Mouse (Mus musculus) forebrain, postnatal 0 days (tissue): ENCODE data around the gene Cldn8. TPM values are rescaled to one million over a fixed set of nuclear protein-coding genes. Genes with fewer than 3 reads are reported as not detected.

Experiments
- ATAC-seq: fragments of 200-750 bp; cut with Nextera tagmentation; 2 replicates; pipeline ENCODE4 v1.8.0; 2017; ENCODE audit warnings: mild to moderate bottlenecking, moderate library complexity
- DNase-seq: peaks from one replicate; pipeline ENCODE4 v3.0.0-alpha.2; 2015
- H3K27ac ChIP-seq: fragments of 300-500 bp; sonication (generic); 2 replicates; pipeline ENCODE4 v1.5.1; 2014; ENCODE audit warnings: low read depth, mild to moderate bottlenecking, antibody characterized with exemption, low read length, moderate library complexity, mixed read lengths
- H3K27me3 ChIP-seq: fragments of 300-500 bp; sonication (generic); 2 replicates; pipeline ENCODE4 v1.6.1; 2014; ENCODE audit warnings: mild to moderate bottlenecking, low read length, mixed read lengths; ENCODE audit not compliant: insufficient read depth
- H3K36me3 ChIP-seq: fragments of 300-500 bp; sonication (generic); 2 replicates; pipeline ENCODE4 v1.6.1; 2014; ENCODE audit warnings: mild to moderate bottlenecking, moderate library complexity; ENCODE audit not compliant: insufficient read depth
- H3K4me1 ChIP-seq: fragments of 300-500 bp; sonication (generic); 2 replicates; pipeline ENCODE4 v1.6.1; 2014; ENCODE audit warnings: antibody characterized with exemption; ENCODE audit not compliant: insufficient read depth
- H3K4me2 ChIP-seq: fragments of 300-500 bp; sonication (generic); 2 replicates; pipeline ENCODE4 v1.6.1; 2014; ENCODE audit warnings: low read depth, mild to moderate bottlenecking, moderate library complexity
- H3K4me3 ChIP-seq: fragments of 300-500 bp; sonication (generic); 2 replicates; pipeline ENCODE4 v1.5.1; 2014; ENCODE audit warnings: low read depth, low read length, mixed read lengths
- H3K9ac ChIP-seq: fragments of 300-500 bp; sonication (generic); 2 replicates; pipeline ENCODE4 v1.6.1; 2014; ENCODE audit warnings: mild to moderate bottlenecking
- H3K9me3 ChIP-seq: fragments of 300-500 bp; sonication (generic); 2 replicates; pipeline ENCODE4 v1.6.1; 2016; ENCODE audit warnings: low read length
- CTCF ChIP-seq: sonication (generic); IDR thresholded peaks from 2 replicates; pipeline ENCODE4 v1.5.1; 2016; ENCODE audit warnings: antibody characterized with exemption, control low read depth, low read depth
- WGBS: fragments of 180-500 bp; shearing (Covaris S2); extraction: QIAGEN DNeasy Blood & Tissue Kit; methylation state at CpG from one replicate; pipeline ENCODE4 v1.1.7; 2014; 5-methylcytosine and 5-hydroxymethylcytosine counted together
- polyA plus RNA-seq: library from polyadenylated mRNA; unstranded; fragments of >200 nt; fragmentation: Nextera tagmentation; extraction: Ambion mirVana; gene quantifications from 2 replicates; pipeline ENCODE4 v1.2.1, GENCODE M21; 2015
- total RNA-seq: library from RNA; depleted of rRNA; stranded (reverse); fragments of >200 nt; gene quantifications from 2 replicates; pipeline ENCODE4 v1.2.3, GENCODE M21; 2014

Gene Cldn8
- total and polyA plus RNA-seq, 2 experiments from 2014 or later, result not detected

DNA sequence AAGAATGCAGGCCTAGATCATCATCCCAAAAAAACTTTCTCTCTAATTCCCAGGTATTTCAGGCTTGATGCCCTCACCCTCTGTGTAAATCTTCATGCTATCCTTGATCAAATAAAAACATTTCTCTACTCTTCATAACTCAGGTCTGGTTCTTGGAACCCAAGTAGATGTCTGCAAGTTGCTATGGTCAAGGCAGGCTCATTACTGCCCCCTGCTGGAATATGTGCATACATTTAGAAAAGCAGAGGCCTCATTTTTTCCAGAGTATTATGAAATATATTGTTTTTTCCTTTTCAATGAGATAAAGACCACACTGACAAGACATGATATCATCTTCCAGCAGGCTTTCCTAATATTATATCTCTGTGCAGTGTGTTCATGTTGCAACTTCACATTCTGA lies 29.8 kb upstream of the Cldn8 start:
- DNase-seq (no peak), ATAC-seq (no peak)
- Histone ChIP-seq H3K4me3 (no peak overlapping the region), H3K27ac (no peak overlapping the region), H3K4me1 (no peaks in the 10 kb centered on the region), H3K9ac (no peak overlapping the region), H3K27me3 (no peaks in the 10 kb centered on the region), H3K36me3 (no peaks in the 10 kb centered on the region), H3K4me2 (no peak overlapping the region), H3K9me3 (no peaks in the 10 kb centered on the region)
- peak; percentile 35 for TF ChIP-seq CTCF

DNA sequence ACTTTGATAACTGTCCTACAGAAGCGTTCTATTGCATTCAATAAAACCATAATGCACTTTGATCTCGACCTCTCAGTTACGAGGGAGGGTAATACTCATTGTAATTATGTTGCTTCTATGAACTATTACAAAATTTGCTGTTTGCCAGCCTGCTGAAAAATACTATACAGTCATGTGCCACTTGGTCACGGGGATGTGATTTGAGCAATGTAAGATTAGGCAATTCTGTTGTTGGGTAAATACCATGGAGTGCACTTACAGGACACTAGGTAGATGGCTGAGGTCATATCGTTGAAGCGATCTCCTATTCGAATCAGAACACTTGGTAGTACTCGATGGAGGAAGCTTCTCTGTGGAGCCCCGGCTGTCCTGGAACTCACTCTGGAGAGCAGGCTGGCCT lies 20.4 kb upstream of the Cldn8 start:
- H3K9me3 ChIP-seq, result no peaks in the 10 kb centered on the region
- H3K27ac ChIP-seq, result no peak overlapping the region
- no peaks in the 10 kb centered on the region for H3K27me3 ChIP-seq
- no peaks in the 10 kb centered on the region for H3K4me1 ChIP-seq
- H3K9ac ChIP-seq, result no peak overlapping the region
- no peak overlapping the region for H3K4me2 ChIP-seq
- 90% methylated on average over 9 of the region's 9 CpGs for WGBS
- H3K36me3 ChIP-seq, result no peaks in the 10 kb centered on the region
- ATAC-seq (no peak), DNase-seq (no peak)
- TF ChIP-seq CTCF, result no peak
- no peak overlapping the region for H3K4me3 ChIP-seq

DNA sequence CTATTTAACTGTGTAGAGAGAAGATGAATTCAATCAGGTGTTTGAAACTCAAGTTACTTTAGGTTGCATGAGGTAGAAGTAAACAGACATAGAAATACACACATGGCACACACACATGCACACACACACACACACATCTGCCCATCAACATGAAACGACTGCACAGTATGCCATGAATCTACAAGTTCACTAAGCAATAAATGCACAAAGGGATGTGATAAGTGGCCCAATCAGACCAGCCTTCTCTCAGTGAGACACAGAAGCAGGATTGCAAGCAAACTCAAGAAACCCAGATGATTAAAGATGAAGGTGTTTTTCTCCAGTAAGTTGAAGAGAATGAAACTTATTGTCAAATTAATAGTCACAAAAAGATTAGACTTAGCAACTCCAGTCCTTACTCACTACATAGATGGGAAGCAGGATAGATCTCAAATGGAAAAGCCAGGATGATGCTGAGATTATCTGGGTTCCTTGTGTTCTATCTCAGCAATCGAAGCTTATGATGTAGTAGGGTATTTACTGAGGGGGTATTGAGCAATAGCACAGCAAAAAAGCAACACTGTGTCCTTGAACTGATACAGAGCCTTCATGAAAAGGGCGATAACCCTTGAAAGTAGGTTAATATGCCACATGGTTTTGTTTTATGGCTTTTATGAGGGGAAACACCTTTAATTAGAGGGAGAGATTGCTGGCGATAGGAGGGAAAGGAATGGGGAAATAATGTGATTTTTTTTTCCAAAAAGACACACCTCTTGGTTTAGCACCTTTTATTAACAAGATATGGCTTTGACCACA lies 13.1 kb upstream of the Cldn8 start:
- 79% methylated on average over 4 of the region's 4 CpGs for whole genome bisulfite sequencing
- no peak overlapping the region for H3K27ac ChIP-seq
- H3K4me3 ChIP-seq, result no peak overlapping the region
- no peaks in the 10 kb centered on the region for H3K4me1 ChIP-seq
- no peaks in the 10 kb centered on the region for H3K36me3 ChIP-seq
- no peak for DNase-seq
- H3K9me3 ChIP-seq, result no peaks in the 10 kb centered on the region
- TF ChIP-seq CTCF, result no peak
- H3K27me3 ChIP-seq, result no peaks in the 10 kb centered on the region
- no peak overlapping the region for H3K9ac ChIP-seq
- no peak for ATAC-seq
- H3K4me2 ChIP-seq, result no peak overlapping the region

- ATAC-seq, result no peak
- Histone ChIP-seq H3K9me3 (no peaks in the 10 kb centered on the region), H3K9ac (no peak overlapping the region), H3K4me2 (no peak overlapping the region), H3K27me3 (no peaks in the 10 kb centered on the region), H3K27ac (no peak overlapping the region), H3K4me1 (no peaks in the 10 kb centered on the region), H3K36me3 (no peaks in the 10 kb centered on the region), H3K4me3 (no peak overlapping the region)
- DNase-seq, result no peak
- 82% methylated on average over 5 of the region's 5 CpGs for WGBS
- TF ChIP-seq CTCF, result no peak
Measured at GRCm38 (mm10) chr16:88572904-88573404, 10.0 kb upstream of the Cldn8 start.

GRCm38 (mm10) chr16:88570136-88570535 lies 7.2 kb upstream of the Cldn8 start:
- no peaks in the 10 kb centered on the region for H3K4me1 ChIP-seq
- ATAC-seq, result no peak
- no peak overlapping the region for H3K4me3 ChIP-seq
- H3K27me3 ChIP-seq, result no peaks in the 10 kb centered on the region
- H3K36me3 ChIP-seq, result no peaks in the 10 kb centered on the region
- H3K27ac ChIP-seq, result no peak overlapping the region
- DNase-seq, result no peak
- H3K4me2 ChIP-seq, result no peak overlapping the region
- H3K9ac ChIP-seq, result no peak overlapping the region
- no peak for TF ChIP-seq CTCF
- no peaks in the 10 kb centered on the region for H3K9me3 ChIP-seq

- no peak for DNase-seq
- no peak overlapping the region for H3K4me3 ChIP-seq
- H3K4me1 ChIP-seq, result no peaks in the 10 kb centered on the region
- 94% methylated on average over 3 of the region's 3 CpGs for WGBS
- H3K9me3 ChIP-seq, result no peaks in the 10 kb centered on the region
- no peak for TF ChIP-seq CTCF
- H3K4me2 ChIP-seq, result no peak overlapping the region
- no peaks in the 10 kb centered on the region for H3K27me3 ChIP-seq
- no peaks in the 10 kb centered on the region for H3K36me3 ChIP-seq
- no peak overlapping the region for H3K9ac ChIP-seq
- no peak for ATAC-seq
- no peak overlapping the region for H3K27ac ChIP-seq
Measured at GRCm38 (mm10) chr16:88569732-88570131, 6.7 kb upstream of the Cldn8 start.

DNA sequence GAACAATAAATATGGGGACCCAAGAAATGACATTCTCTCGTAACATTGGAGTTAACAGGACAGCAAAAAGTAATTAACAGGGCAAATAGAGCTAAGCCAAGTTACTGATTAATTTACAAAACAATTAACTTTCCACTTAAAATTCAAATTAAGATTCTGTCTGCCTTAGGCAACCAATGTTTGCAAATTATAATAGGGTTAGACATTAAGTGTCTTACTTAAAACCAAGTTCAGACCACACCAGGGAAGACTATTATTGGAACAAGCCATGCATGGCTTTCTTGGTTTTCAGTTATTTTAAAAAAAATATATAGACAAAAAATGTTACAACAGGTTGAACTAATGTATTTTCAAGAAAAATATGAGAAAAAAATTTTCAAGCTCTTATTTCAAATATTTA lies 6.1 kb upstream of the Cldn8 start:
- H3K27me3 ChIP-seq, result no peaks in the 10 kb centered on the region
- H3K4me2 ChIP-seq, result no peak overlapping the region
- no peaks in the 10 kb centered on the region for H3K4me1 ChIP-seq
- no peaks in the 10 kb centered on the region for H3K9me3 ChIP-seq
- TF ChIP-seq CTCF, result no peak
- DNase-seq (no peak), ATAC-seq (no peak)
- H3K27ac ChIP-seq, result no peak overlapping the region
- no peaks in the 10 kb centered on the region for H3K36me3 ChIP-seq
- H3K9ac ChIP-seq, result no peak overlapping the region
- 41% methylated on average over 1 of the region's 1 CpGs for WGBS
- H3K4me3 ChIP-seq, result no peak overlapping the region
